Mouse (Mus musculus): Measurements from ENCODE around the gene Pafah1b3.

DNA sequence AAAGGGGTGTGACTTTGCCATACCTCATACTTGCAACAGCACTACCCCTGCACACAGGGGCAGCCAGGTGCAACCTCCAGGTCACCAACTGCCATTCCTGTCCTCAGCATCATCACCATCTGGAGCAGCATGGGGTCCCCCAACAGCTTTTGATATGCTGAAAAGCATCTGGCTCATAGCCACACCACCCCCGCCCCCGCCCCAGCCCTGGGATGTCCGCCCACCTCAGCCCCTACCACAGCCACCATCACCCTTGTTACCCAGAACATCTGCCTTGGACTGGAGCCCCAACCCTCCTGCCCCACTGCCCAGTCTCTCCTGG lies 5.9 kb upstream of the Pafah1b3 start:
- TF ChIP-seq CTCF (IDR thresholded peaks at IDR 0.05; ENCODE audit: low read depth) (no peak), EP300 (optimal IDR thresholded peaks at IDR 0.05) (no peak)

All from stomach, postnatal 0 days (tissue).